23 mouse cellular contexts compared by ENCODE assay signal in the genomic region with DNA sequence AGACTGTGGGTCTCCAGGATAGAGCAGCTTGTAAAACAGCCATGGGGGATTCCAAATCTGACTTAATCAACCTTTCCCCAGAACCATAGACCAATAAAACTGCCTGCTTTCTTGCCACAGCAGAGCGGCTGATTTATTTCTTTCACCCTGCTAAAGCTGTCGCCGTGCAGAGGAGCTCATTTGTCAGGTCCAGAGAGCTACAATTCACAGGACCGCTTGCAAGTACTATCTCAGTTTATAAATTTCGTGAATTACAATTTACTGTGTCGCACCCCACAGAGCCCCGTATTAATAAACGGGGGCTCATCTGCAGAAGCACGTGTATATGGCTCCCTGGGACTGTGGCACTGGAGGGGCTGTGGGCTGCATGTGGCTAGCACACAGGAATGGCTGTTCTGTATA.
DNase-seq lines count a peak whose midpoint lies in the region; ATAC-seq and TF ChIP-seq lines count a peak whose summit lies in the region.
"Had no signal": no experiment of that assay in that cellular context is flagged by ENCODE, and none has a peak within 500 bp of the region (broad histone marks: within the 10 kb centered on the region; RNA-seq: fewer than 3 reads in every experiment).

No protein-coding gene starts in this region.

- no peak overlapping the region for H3K4me3 ChIP-seq in hindbrain, embryonic 12.5 days
- no peak overlapping the region for H3K4me3 ChIP-seq in hindbrain, embryonic 16.5 days (ENCODE audit: low read length)
- H3K4me3 ChIP-seq in midbrain, embryonic 12.5 days, result no peak overlapping the region
- H3K4me3 ChIP-seq in midbrain, postnatal 0 days (ENCODE audit: low read depth, low read length), result no peak overlapping the region
- H3K4me3 ChIP-seq in limb, embryonic 13.5 days, result no peak overlapping the region
- no peak overlapping the region for H3K4me3 ChIP-seq in forebrain, embryonic 10.5 days
- H3K4me3 ChIP-seq: embryonic facial prominence, embryonic 13.5 days; heart, embryonic 12.5 days had no signal

- 50% methylated on average over 9 of the region's 9 CpGs for WGBS in hindbrain, embryonic 12.5 days
- 33% methylated on average over 9 of the region's 9 CpGs for WGBS in hindbrain, embryonic 16.5 days
- WGBS in midbrain, embryonic 12.5 days, result 81% methylated on average over 9 of the region's 9 CpGs
- WGBS in midbrain, postnatal 0 days, result 56% methylated on average over 9 of the region's 9 CpGs
- WGBS in limb, embryonic 13.5 days, result 10% methylated on average over 9 of the region's 9 CpGs
- 88% methylated on average over 9 of the region's 9 CpGs for WGBS in forebrain, embryonic 10.5 days

- no peaks in the 10 kb centered on the region for H3K9me3 ChIP-seq in hindbrain, embryonic 12.5 days (replicated peaks)
- H3K9me3 ChIP-seq in hindbrain, embryonic 16.5 days (ENCODE audit: control insufficient read depth, low read length), result no peaks in the 10 kb centered on the region
- H3K9me3 ChIP-seq in midbrain, embryonic 12.5 days, result no peaks in the 10 kb centered on the region
- H3K9me3 ChIP-seq in midbrain, postnatal 0 days (ENCODE audit: low read length), result no peaks in the 10 kb centered on the region
- no peaks in the 10 kb centered on the region for H3K9me3 ChIP-seq in limb, embryonic 13.5 days
- H3K9me3 ChIP-seq in forebrain, embryonic 10.5 days, result no peaks in the 10 kb centered on the region
- H3K9me3 ChIP-seq: embryonic facial prominence, embryonic 13.5 days; G1E; heart, embryonic 12.5 days had no signal

- H3K27ac ChIP-seq in hindbrain, embryonic 12.5 days, result peak overlapping the region; percentile 58; the same call in 1 of the 2 replicates
- H3K27ac ChIP-seq in hindbrain, embryonic 16.5 days (ENCODE audit: low read depth, low read length), result no peak overlapping the region
- no peak overlapping the region for H3K27ac ChIP-seq in midbrain, embryonic 12.5 days (replicated peaks)
- no peak overlapping the region for H3K27ac ChIP-seq in midbrain, postnatal 0 days (ENCODE audit: low read depth, low read length)
- H3K27ac ChIP-seq in limb, embryonic 13.5 days, result no peak overlapping the region
- H3K27ac ChIP-seq in forebrain, embryonic 10.5 days, result no peak overlapping the region
- H3K27ac ChIP-seq: embryonic facial prominence, embryonic 13.5 days; liver, embryonic 14.5 days had no signal

- no peak overlapping the region for H3K4me2 ChIP-seq in hindbrain, embryonic 12.5 days (replicated peaks)
- no peak overlapping the region for H3K4me2 ChIP-seq in hindbrain, embryonic 16.5 days (ENCODE audit: low read length)
- no peak overlapping the region for H3K4me2 ChIP-seq in midbrain, embryonic 12.5 days (replicated peaks)
- no peak overlapping the region for H3K4me2 ChIP-seq in midbrain, postnatal 0 days (ENCODE audit: low read depth, low read length, poor library complexity, severe bottlenecking)
- peak overlapping the region; percentile 49 for H3K4me2 ChIP-seq in limb, embryonic 13.5 days (replicated peaks)
- H3K4me2 ChIP-seq: embryonic facial prominence, embryonic 13.5 days; heart, embryonic 12.5 days had no signal

- TF ChIP-seq CTCF in midbrain, postnatal 0 days (IDR thresholded peaks at IDR 0.05), result no peak

- no peak overlapping the region for H3K9ac ChIP-seq in hindbrain, embryonic 12.5 days
- no peak overlapping the region for H3K9ac ChIP-seq in hindbrain, embryonic 16.5 days (ENCODE audit: low read depth, low read length)
- no peak overlapping the region for H3K9ac ChIP-seq in midbrain, embryonic 12.5 days (replicated peaks)
- no peak overlapping the region for H3K9ac ChIP-seq in midbrain, postnatal 0 days (replicated peaks; ENCODE audit: low read length, poor library complexity, severe bottlenecking)
- H3K9ac ChIP-seq in limb, embryonic 13.5 days, result no peak overlapping the region
- H3K9ac ChIP-seq: embryonic facial prominence, embryonic 13.5 days; heart, embryonic 12.5 days; liver, embryonic 14.5 days had no signal

- peaks cover 6% of the 10 kb centered on the region for H3K27me3 ChIP-seq in hindbrain, embryonic 12.5 days
- no peaks in the 10 kb centered on the region for H3K27me3 ChIP-seq in hindbrain, embryonic 16.5 days (replicated peaks; ENCODE audit: control insufficient read depth, insufficient read depth, low read length)
- peaks cover 38% of the 10 kb centered on the region for H3K27me3 ChIP-seq in midbrain, embryonic 12.5 days
- no peaks in the 10 kb centered on the region for H3K27me3 ChIP-seq in midbrain, postnatal 0 days (ENCODE audit: insufficient read depth, low read length)
- peaks cover 15% of the 10 kb centered on the region for H3K27me3 ChIP-seq in limb, embryonic 13.5 days
- H3K27me3 ChIP-seq in forebrain, embryonic 10.5 days (ENCODE audit: poor library complexity, severe bottlenecking), result peaks cover 62% of the 10 kb centered on the region
- H3K27me3 ChIP-seq: heart, embryonic 12.5 days had no signal

- no peak for DNase-seq in midbrain, postnatal 0 days (ENCODE audit: low spot score)
- no peak for DNase-seq in left cerebral cortex, postnatal 10 days (ENCODE audit: extremely low spot score in 1 of 2, low spot score in 2 of 2)
- DNase-seq in forebrain, embryonic 10.5 days (ENCODE audit: extremely low spot score, low spot score), result no peak
- DNase-seq in frontal cortex, postnatal 25 days (ENCODE audit: low spot score in 2 of 2), result no peak
- DNase-seq: adrenal gland, postnatal 14 days; cerebellum, adult 9-11 months; heart, postnatal 14 days; kidney, postnatal 14 days; left cerebral cortex, postnatal 4 days; right cerebral cortex, postnatal 14 days; spleen, adult 18-20 months; thymus, postnatal 36 days had no signal

- ATAC-seq in hindbrain, embryonic 12.5 days (ENCODE audit: low FRiP score), result peak; percentile 67
- ATAC-seq in hindbrain, embryonic 16.5 days, result no peak
- 0 out of 2 replicates have a peak, but pooled peaks have one; percentile 45 for ATAC-seq in midbrain, embryonic 12.5 days (ENCODE audit: low FRiP score, low read depth)
- ATAC-seq in midbrain, postnatal 0 days (ENCODE audit: low FRiP score), result no peak
- ATAC-seq in limb, embryonic 13.5 days (ENCODE audit: low FRiP score, low read depth), result no peak
- ATAC-seq: activated CD4-positive, CD25-positive, alpha-beta regulatory T cell, adult 4 months; forebrain, embryonic 16.5 days; lung, postnatal 0 days had no signal

- intact Hi-C loops in left cerebral cortex, postnatal 10 days (cut with DNase I), result no loop called here

- H3K36me3 ChIP-seq in hindbrain, embryonic 12.5 days, result no peaks in the 10 kb centered on the region
- no peaks in the 10 kb centered on the region for H3K36me3 ChIP-seq in hindbrain, embryonic 16.5 days (ENCODE audit: control insufficient read depth, insufficient read depth, low read length)
- H3K36me3 ChIP-seq in midbrain, embryonic 12.5 days, result no peaks in the 10 kb centered on the region
- no peaks in the 10 kb centered on the region for H3K36me3 ChIP-seq in midbrain, postnatal 0 days (ENCODE audit: insufficient read depth, low read length)
- no peaks in the 10 kb centered on the region for H3K36me3 ChIP-seq in limb, embryonic 13.5 days
- no peaks in the 10 kb centered on the region for H3K36me3 ChIP-seq in forebrain, embryonic 10.5 days (replicated peaks)
- H3K36me3 ChIP-seq: embryonic facial prominence, embryonic 13.5 days; G1E; heart, embryonic 12.5 days had no signal

- H3K4me1 ChIP-seq in hindbrain, embryonic 12.5 days, result peaks cover 24% of the 10 kb centered on the region
- H3K4me1 ChIP-seq in hindbrain, embryonic 16.5 days (ENCODE audit: control insufficient read depth, insufficient read depth, low read depth, low read length), result peaks cover 14% of the 10 kb centered on the region
- H3K4me1 ChIP-seq in midbrain, embryonic 12.5 days, result peaks cover 10% of the 10 kb centered on the region
- H3K4me1 ChIP-seq in midbrain, postnatal 0 days (ENCODE audit: insufficient read depth, low read length), result peaks cover 7% of the 10 kb centered on the region
- peaks cover 54% of the 10 kb centered on the region for H3K4me1 ChIP-seq in limb, embryonic 13.5 days
- H3K4me1 ChIP-seq in forebrain, embryonic 10.5 days, result peaks cover 32% of the 10 kb centered on the region

Comparison
In these comparisons a context has a peak if more than half of its experiments do, and no peak if none do; other contexts are left out.
1. ATAC-seq: peak in hindbrain, embryonic 12.5 days (single experiment) and midbrain, embryonic 12.5 days (single experiment); none in hindbrain, embryonic 16.5 days (single experiment), midbrain, postnatal 0 days (single experiment) and limb, embryonic 13.5 days (single experiment).